Mouse (Mus musculus) MEL (cell line): ENCODE data around the gene Gipc1. TPM values are rescaled to one million over a fixed set of nuclear protein-coding genes. Genes with fewer than 3 reads are reported as not detected.

Experiments
- DNase-seq: peaks from one replicate; pipeline ENCODE4 v3.0.0; 2011; ENCODE audit warnings: low read depth, low spot score
- H3K27ac ChIP-seq: 2 replicates; pipeline ENCODE4 v1.5.1; 2012; ENCODE audit warnings: low read depth, mild to moderate bottlenecking, control low read depth, low read length, moderate library complexity; ENCODE audit not compliant: control insufficient read depth
- H3K27me3 ChIP-seq, 2 experiments: fragments of 150-350 bp in 1 of 2; sonication (generic) in 1 of 2; 2 replicates each; pipeline ENCODE4 v1.6.1; 2012; ENCODE audit warnings: low read length in 2 of 2, mild to moderate bottlenecking in 2 of 2, improper control_type of control experiment in 1 of 2, moderate library complexity in 1 of 2; ENCODE audit not compliant: insufficient read depth in 2 of 2, control insufficient read depth in 1 of 2
- H3K36me3 ChIP-seq, 2 experiments: 2 replicates each; pipeline ENCODE4 v1.6.1; 2012 to 2014; ENCODE audit warnings: low read length in 2 of 2, improper control_type of control experiment in 1 of 2, inconsistent platforms in 1 of 2, mild to moderate bottlenecking in 1 of 2; ENCODE audit not compliant: insufficient read depth in 2 of 2, control insufficient read depth in 1 of 2
- H3K4me1 ChIP-seq, 2 experiments: fragments of 150-350 bp in 1 of 2; sonication (generic) in 1 of 2; 2 replicates each; pipeline ENCODE4 v1.6.1; 2012; ENCODE audit warnings: low read length in 2 of 2, improper control_type of control experiment in 1 of 2, mild to moderate bottlenecking in 1 of 2; ENCODE audit not compliant: insufficient read depth in 2 of 2, control insufficient read depth in 1 of 2
- H3K4me3 ChIP-seq, 2 experiments: fragments of 150-350 bp in 1 of 2; sonication (generic) in 1 of 2; 2 replicates each; pipeline ENCODE4 v1.5.1; 2012; ENCODE audit warnings: low read depth in 2 of 2, low read length in 2 of 2, mild to moderate bottlenecking in 2 of 2, moderate library complexity in 2 of 2, control low read depth in 1 of 2, improper control_type of control experiment in 1 of 2; ENCODE audit not compliant: control insufficient read depth in 1 of 2, insufficient read depth in 1 of 2
- H3K79me2 ChIP-seq: 2 replicates; pipeline ENCODE4 v1.6.1; 2012; ENCODE audit warnings: mild to moderate bottlenecking, low read length, moderate library complexity; ENCODE audit not compliant: control insufficient read depth, poor library complexity, insufficient read depth
- H3K9ac ChIP-seq: 2 replicates; pipeline ENCODE4 v1.6.1; 2012; ENCODE audit warnings: low read depth, mild to moderate bottlenecking, control low read depth, low read length, moderate library complexity; ENCODE audit not compliant: control insufficient read depth, poor library complexity, severe bottlenecking
- H3K9me3 ChIP-seq: fragments of 150-350 bp; sonication (generic); replicated peaks from 2 replicates; pipeline ENCODE4 v1.6.1; 2012; ENCODE audit warnings: mild to moderate bottlenecking, low read length, improper control_type of control experiment, moderate library complexity; ENCODE audit not compliant: insufficient read depth
- CTCF ChIP-seq, 3 experiments: IDR thresholded peaks in 2 of 3; conservative IDR thresholded peaks in 1 of 3; 2 replicates each; pipeline ENCODE4 v1.5.1; 2011 to 2012; ENCODE audit warnings: low read length in 3 of 3, low read depth in 2 of 3, mild to moderate bottlenecking in 2 of 3, improper control_type of control experiment in 1 of 3, inconsistent platforms in 1 of 3, mixed read lengths in 1 of 3, moderate library complexity in 1 of 3; ENCODE audit not compliant: control insufficient read depth in 1 of 3, insufficient read depth in 1 of 3, poor library complexity in 1 of 3, severe bottlenecking in 1 of 3
- EP300 ChIP-seq, 2 experiments: IDR thresholded peaks; 2 replicates each; pipeline ENCODE4 v1.6.1; 2011; ENCODE audit warnings: improper control_type of control experiment in 2 of 2, low read length in 2 of 2, low read depth in 1 of 2, mild to moderate bottlenecking in 1 of 2
- ETS1 ChIP-seq: IDR thresholded peaks from 2 replicates; pipeline ENCODE4 v1.6.1; 2012; ENCODE audit warnings: low read depth, mild to moderate bottlenecking, inconsistent platforms, low read length, improper control_type of control experiment, moderate library complexity
- KAT2A ChIP-seq: conservative IDR thresholded peaks from 2 replicates; pipeline ENCODE4 v1.6.1; 2012; ENCODE audit warnings: low read depth, low read length, improper control_type of control experiment, inconsistent platforms
- MAX ChIP-seq: IDR thresholded peaks from 2 replicates; pipeline ENCODE4 v1.6.1; 2011; ENCODE audit warnings: low read length, improper control_type of control experiment
- MAZ ChIP-seq: IDR thresholded peaks from 2 replicates; pipeline ENCODE4 v1.6.1; 2012; ENCODE audit warnings: low read depth, mild to moderate bottlenecking, inconsistent platforms, low read length, improper control_type of control experiment
- MEF2A ChIP-seq: IDR thresholded peaks from 2 replicates; pipeline ENCODE4 v1.6.1; 2014; ENCODE audit warnings: low read depth, mild to moderate bottlenecking, inconsistent platforms, low read length, improper control_type of control experiment; ENCODE audit not compliant: poor library complexity, insufficient replicate concordance, severe bottlenecking; ENCODE audit errors: extremely low read depth
- MXI1 ChIP-seq: IDR thresholded peaks from 2 replicates; pipeline ENCODE4 v1.6.1; 2011; ENCODE audit warnings: mild to moderate bottlenecking, low read depth, low read length, improper control_type of control experiment
- MYB ChIP-seq: IDR thresholded peaks from 2 replicates; pipeline ENCODE4 v1.6.1; 2011; ENCODE audit warnings: mild to moderate bottlenecking, low read depth, low read length, improper control_type of control experiment
- NELFE ChIP-seq: IDR thresholded peaks from 2 replicates; pipeline ENCODE4 v1.6.1; 2011; ENCODE audit warnings: low read depth, low read length, improper control_type of control experiment
- NRF1 ChIP-seq: IDR thresholded peaks from 2 replicates; pipeline ENCODE4 v1.6.1; 2014; ENCODE audit warnings: low read depth, mild to moderate bottlenecking, inconsistent platforms, low read length, improper control_type of control experiment, moderate library complexity; ENCODE audit not compliant: poor library complexity, insufficient read depth, severe bottlenecking
- POLR2AphosphoS5 ChIP-seq: IDR thresholded peaks from 2 replicates; pipeline ENCODE4 v1.6.1; 2012; ENCODE audit warnings: low read depth, borderline replicate concordance, mild to moderate bottlenecking, inconsistent platforms, low read length, moderate library complexity, mixed read lengths
- RAD21 ChIP-seq: IDR thresholded peaks from 2 replicates; pipeline ENCODE4 v1.6.1; 2011; ENCODE audit warnings: mild to moderate bottlenecking, low read depth, low read length, improper control_type of control experiment
- RCOR1 ChIP-seq: IDR thresholded peaks from 2 replicates; pipeline ENCODE4 v1.6.1; 2012; ENCODE audit warnings: low read depth, mild to moderate bottlenecking, inconsistent platforms, low read length, improper control_type of control experiment
- SIN3A ChIP-seq: IDR thresholded peaks from 2 replicates; pipeline ENCODE4 v1.6.1; 2012; ENCODE audit warnings: low read length, improper control_type of control experiment, inconsistent platforms
- SMC3 ChIP-seq: IDR thresholded peaks from 2 replicates; pipeline ENCODE4 v1.6.1; 2011; ENCODE audit warnings: low read depth, low read length, improper control_type of control experiment
- UBTF ChIP-seq: IDR thresholded peaks from 2 replicates; pipeline ENCODE4 v1.6.1; 2012; ENCODE audit warnings: low read depth, mild to moderate bottlenecking, inconsistent platforms, low read length, improper control_type of control experiment, moderate library complexity, borderline replicate concordance; ENCODE audit not compliant: insufficient read depth
- ZC3H11A ChIP-seq: IDR thresholded peaks from 2 replicates; pipeline ENCODE4 v1.6.1; 2012; ENCODE audit warnings: low read depth, mild to moderate bottlenecking, inconsistent platforms, low read length, improper control_type of control experiment
- ZNF384 ChIP-seq: IDR thresholded peaks from 2 replicates; pipeline ENCODE4 v1.6.1; 2012; ENCODE audit warnings: low read depth, mild to moderate bottlenecking, inconsistent platforms, low read length, improper control_type of control experiment
- polyA plus RNA-seq, 2 experiments: library from polyadenylated mRNA; stranded (reverse) in 1 of 2; unstranded in 1 of 2; fragments of >175 nt in 1 of 2; fragments of >200 nt in 1 of 2; gene quantifications; 2 replicates each; pipeline versions ENCODE4 v1.2.1 to v1.2.4; 2012; ENCODE audit warnings: low replicate concordance in 2 of 2, low read depth in 1 of 2; ENCODE audit not compliant: insufficient read length in 2 of 2, insufficient read depth in 1 of 2, missing spikeins in 1 of 2
- total RNA-seq: library from RNA; depleted of rRNA; stranded (reverse); fragments of 300-350 nt; gene quantifications from 2 replicates; pipeline ENCODE4 v1.2.3, GENCODE M21; 2012

Gipc1 gene
- total and polyA plus RNA-seq, 3 experiments = 38.6 to 70.7 TPM; not detected in 1

- no peaks in the 10 kb centered on the region for H3K27me3 ChIP-seq
- no peak overlapping the region for H3K9ac ChIP-seq
- TF ChIP-seq MAZ (no peak), ETS1 (no peak), MXI1 (no peak), MEF2A (no peak), CTCF (IDR thresholded peaks at IDR 0.05 in 2 of 3, conservative IDR thresholded peaks at IDR 0.05 in 1 of 3; ENCODE audit: control insufficient read depth in 1 of 3, insufficient read depth in 1 of 3, low read depth in 2 of 3, low read length in 3 of 3, poor library complexity in 1 of 3, severe bottlenecking in 1 of 3) (no peak), RCOR1 (no peak), SMC3 (no peak), NRF1 (no peak)
- no peaks in the 10 kb centered on the region for H3K9me3 ChIP-seq
- H3K4me1 ChIP-seq = peaks cover 0 to 4% of the 10 kb centered on the region in 2 experiments; a peak in 2 of 4 replicates
- no peak overlapping the region for H3K4me3 ChIP-seq
- no peaks in the 10 kb centered on the region; the same call in 1 of the 2 replicates for H3K79me2 ChIP-seq
- no peak for DNase-seq
- H3K36me3 ChIP-seq = no peaks in the 10 kb centered on the region; a peak in 1 of 4 replicates
- no peak overlapping the region for H3K27ac ChIP-seq
These were observed 3.6 kb downstream of the Gipc1 start for GRCm38 (mm10) chr8:83656043-83656442.

- no peak for DNase-seq
- no peaks in the 10 kb centered on the region; a peak in 1 of 4 replicates for H3K36me3 ChIP-seq
- no peaks in the 10 kb centered on the region for H3K9me3 ChIP-seq
- no peak for TF ChIP-seq UBTF
- no peak for TF ChIP-seq SMC3
- no peak for TF ChIP-seq CTCF (IDR thresholded peaks at IDR 0.05 in 2 of 3, conservative IDR thresholded peaks at IDR 0.05 in 1 of 3; ENCODE audit: control insufficient read depth in 1 of 3, insufficient read depth in 1 of 3, low read depth in 2 of 3, low read length in 3 of 3, poor library complexity in 1 of 3, severe bottlenecking in 1 of 3)
- no peak for TF ChIP-seq SIN3A
- no peak for TF ChIP-seq RCOR1
- TF ChIP-seq ZC3H11A = no peak
- no peaks in the 10 kb centered on the region; the same call in 1 of the 2 replicates for H3K79me2 ChIP-seq
- H3K9ac ChIP-seq = no peak overlapping the region
- peaks cover 0 to 3% of the 10 kb centered on the region in 2 experiments; a peak in 2 of 4 replicates for H3K4me1 ChIP-seq
- no peak overlapping the region for H3K27ac ChIP-seq
- H3K27me3 ChIP-seq = no peaks in the 10 kb centered on the region
- H3K4me3 ChIP-seq = no peak overlapping the region
These were observed 4.2 kb downstream of the Gipc1 start for GRCm38 (mm10) chr8:83656484-83657246.

GRCm38 (mm10) chr8:83660545-83660944, 8.1 kb downstream of the Gipc1 start:
- no peaks in the 10 kb centered on the region for H3K27me3 ChIP-seq
- H3K36me3 ChIP-seq = no peaks in the 10 kb centered on the region
- H3K79me2 ChIP-seq = no peaks in the 10 kb centered on the region
- peaks cover 0 to 5% of the 10 kb centered on the region in 2 experiments; a peak in 1 of 4 replicates for H3K4me1 ChIP-seq
- no peak overlapping the region for H3K4me3 ChIP-seq
- TF ChIP-seq NELFE (no peak), MYB (no peak), KAT2A (no peak), ETS1 (no peak), UBTF (no peak), NRF1 (no peak), MXI1 (no peak), ZNF384 (no peak), ZC3H11A (no peak), RCOR1 (no peak), MAX (no peak), MAZ (no peak), EP300 (IDR thresholded peaks at IDR 0.05; ENCODE audit: low read depth in 1 of 2, low read length in 2 of 2) (no peak), SIN3A (no peak), POLR2AphosphoS5 (no peak), RAD21 (no peak)
- no peaks in the 10 kb centered on the region for H3K9me3 ChIP-seq
- H3K9ac ChIP-seq = no peak overlapping the region
- H3K27ac ChIP-seq = no peak overlapping the region
- DNase-seq = no peak
